Mouse (Mus musculus) embryo, embryonic 11.5 days (tissue): ENCODE measurements around the gene Tenm3.
"Not testable (repeated sequence)": the region's sequence is repeated elsewhere in the genome, so short reads cannot be mapped to it uniquely, and the experiment has no call there.

Source experiments
- DNase-seq: peaks from one replicate; pipeline ENCODE4 v3.0.0-alpha.2; 2012; ENCODE audit warnings: low read depth, low spot score

Tenm3 gene

DNA sequence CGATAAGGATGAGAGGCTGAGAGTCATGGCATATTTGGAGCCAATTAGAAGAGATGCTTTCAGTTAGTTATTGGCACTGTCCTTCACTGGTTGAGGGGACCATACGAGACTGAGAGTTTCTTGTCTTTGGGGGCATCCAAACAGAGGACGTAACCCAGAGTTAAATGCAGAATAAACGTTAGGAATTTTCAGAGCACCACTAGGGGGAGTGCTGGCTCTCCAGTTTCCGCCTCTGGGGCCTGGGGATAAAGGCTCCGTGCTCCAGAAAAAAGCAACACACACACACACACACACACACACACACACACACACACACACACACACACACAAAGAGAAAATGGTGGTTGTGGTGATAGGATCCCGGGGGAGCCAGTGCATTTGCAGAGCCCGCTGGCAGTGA lies 636.8 kb downstream of the Tenm3 start:
- no peak for DNase-seq

DNA sequence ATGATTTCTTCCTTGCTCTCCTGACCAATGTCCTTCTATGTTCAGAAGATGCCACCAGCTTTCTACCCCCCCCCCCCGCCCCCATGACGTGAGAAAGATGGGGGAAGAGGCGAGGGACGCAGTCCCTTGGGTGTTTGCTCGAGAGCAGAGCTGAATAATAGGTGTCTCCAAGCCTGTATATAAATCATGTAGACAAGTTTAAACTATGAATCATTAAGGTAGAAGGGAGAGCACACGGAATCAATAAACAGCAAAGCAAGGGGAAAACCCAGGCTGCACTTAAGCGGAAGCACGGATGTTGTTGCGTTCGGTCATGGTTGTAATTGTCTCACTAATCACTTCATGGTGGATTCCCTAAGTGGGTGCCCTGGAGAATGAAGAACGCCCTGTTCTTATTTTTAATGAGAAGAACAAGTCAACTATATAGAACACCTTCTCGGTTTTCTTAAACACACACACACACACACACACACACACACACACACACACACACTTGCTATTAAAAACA lies 638.9 kb downstream of the Tenm3 start:
- DNase-seq, result no peak

DNA sequence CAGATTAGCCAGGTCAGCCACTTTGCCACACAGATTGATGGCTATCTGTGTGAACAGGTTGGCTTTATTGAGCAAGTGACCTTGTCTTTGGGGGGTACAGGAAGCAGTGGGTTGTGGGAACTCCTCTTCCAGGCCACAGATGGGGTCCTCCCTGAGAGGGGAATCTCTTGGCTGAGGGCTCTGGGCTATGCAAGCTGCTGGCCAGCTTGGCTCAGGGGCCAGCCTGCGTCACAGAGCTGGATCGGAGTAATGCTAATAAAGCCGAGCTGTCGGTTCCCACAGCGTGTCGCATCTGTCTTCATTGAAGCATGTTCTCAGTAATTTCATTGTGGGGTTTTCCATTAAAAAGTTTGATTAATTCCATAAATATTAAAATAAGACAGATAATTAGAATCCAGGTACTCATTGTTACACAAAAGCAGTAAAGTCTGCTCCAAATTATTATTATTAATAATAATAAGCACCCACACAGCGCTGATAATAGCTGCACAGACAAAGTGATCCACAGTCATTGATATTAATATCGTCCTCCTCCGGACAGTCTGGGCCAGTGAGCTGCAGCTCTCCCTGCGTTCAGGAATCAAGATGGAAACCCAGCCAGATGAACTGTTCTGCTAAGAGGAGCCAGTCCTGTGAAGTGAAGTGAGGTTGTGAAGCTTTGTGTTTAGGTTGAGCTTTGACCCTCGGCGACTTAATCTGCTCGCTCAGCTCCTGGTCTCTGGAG lies 639.5 kb downstream of the Tenm3 start:
- no peak for DNase-seq

DNA sequence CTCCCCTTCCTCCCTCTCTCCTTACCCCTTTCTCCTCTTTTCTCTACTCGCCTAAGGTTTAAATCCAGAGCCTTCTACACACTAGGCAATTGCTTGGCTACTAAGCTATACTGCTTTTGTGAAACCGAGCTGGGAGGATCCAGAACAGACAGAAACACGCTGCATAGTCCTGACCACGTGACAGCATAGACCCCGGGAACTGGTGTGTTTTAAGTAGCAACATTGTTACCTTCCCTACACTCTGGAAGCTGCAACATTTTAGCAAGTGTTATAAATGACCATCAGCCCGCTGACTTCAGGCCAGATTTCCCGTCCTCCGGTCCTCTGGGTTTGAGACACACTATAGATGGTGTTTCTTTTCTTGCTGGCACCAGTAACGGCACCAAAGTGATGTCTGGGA lies 640.1 kb downstream of the Tenm3 start:
- DNase-seq, result no peak

DNA sequence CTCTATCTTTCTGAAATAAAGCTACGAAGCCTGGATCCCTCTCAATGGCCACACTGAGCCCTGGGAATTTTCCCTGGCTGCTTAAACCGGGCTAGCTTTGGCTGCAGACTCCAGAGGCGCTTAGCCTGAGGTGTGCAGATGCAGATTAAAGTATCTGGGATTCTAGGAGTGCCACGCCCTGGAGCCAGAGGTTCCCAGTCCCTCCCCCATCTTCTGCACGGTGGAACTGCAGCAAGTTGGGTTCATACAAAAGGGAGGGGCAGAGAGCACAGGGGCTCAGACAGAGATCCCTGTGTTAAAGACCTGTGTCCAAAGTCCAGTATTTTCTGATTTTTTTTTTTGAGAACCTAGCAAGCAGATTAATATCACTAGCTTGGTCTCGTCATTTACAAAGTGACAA lies 640.6 kb downstream of the Tenm3 start:
- no peak for DNase-seq

DNA sequence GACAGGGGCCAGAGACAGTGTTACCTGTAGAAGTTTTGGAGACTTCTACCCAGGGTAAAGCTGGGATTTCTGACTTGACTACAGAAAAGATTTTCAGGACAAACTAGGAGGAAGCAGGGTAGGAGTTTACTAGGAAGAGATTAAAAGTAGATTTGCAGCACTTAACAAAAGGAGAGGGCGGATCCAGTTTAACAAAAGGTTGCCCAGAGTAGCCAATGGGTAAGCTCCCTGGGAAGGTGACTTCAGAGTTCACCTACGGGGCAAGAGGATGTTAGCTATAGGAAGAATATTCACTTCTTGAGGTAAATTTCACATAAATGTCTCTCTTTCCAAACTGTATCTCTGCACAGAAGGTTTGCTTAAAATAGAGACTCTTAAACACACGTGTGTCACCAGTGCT lies 641.1 kb downstream of the Tenm3 start:
- no peak for DNase-seq

DNA sequence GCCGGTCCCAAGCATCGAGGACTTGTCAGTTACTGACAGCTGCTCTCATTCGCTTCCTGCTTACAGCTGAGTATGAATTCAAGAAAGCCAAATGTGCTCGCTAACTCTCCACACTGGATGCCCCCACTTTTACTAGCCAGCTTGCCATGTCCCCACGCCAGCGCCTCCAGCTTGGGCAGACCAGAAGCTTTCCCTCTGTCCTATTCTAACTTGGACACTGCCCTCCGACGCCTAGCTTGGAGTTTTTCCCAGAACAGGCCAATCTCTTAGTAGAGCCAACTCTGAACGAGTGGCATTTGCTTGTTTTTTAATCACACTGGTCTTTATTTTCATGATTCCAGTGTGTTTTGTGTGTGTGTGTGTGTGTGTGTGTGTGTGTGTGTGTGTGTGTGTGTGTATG lies 644.6 kb downstream of the Tenm3 start:
- no peak for DNase-seq

DNA sequence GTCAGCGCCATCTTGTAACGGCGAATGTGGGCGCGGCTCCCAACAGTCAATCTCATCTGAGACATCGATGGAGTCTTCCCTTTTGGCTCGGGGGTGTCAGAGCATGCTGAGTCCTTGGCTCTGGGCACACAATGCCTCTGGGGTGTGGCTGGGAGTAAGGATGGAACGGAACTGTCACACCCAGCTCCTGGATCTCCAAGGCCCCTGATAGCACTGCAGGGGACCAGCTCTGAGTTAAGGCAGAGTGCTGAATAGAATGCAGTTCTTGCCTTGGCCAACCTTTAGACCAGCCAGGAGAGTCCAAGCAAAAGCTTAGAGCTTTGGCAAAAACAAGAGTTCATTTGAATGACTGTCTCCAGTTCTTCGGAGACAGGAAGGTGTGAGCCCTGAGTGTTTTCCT lies 647.8 kb downstream of the Tenm3 start:
- no peak for DNase-seq

DNA sequence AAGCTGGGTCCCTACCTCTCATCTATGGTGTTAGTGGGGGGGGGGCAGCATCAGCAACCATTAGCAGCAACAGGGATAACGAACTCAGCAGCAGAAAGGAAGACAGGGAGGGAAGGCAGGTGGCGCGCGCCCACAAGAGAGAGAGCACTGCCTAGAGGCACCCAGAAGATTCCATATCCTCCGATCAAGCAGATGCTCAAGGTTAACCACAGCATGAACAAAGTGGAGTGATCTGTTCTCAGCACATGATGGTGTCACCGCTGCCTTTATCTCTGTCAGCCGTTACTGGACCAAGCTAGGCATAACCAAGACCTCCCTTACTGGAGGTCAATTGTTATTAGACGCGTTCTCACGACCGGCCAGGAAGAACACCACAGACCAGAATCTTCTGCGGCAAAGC lies 655.2 kb downstream of the Tenm3 start:
- DNase-seq, result no peak

DNA sequence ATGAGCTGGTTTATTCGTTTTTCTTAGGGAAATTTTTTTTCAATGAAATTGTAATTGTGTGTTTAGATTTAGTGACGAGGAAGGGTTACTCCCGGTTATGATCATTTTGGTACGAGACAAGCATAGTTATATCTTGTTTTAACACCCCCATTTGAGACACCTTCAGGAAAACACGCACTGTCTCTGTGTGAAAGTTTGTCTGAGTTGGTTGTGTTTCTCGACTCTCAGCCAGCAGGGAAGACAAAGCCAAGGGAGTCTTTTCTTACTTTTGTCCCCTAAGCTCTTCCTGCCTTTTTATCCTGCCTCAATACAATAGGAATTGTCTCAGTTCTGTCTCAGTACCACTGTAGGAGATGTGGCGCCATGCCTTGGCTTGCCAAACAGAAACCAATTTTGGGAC lies 660.0 kb downstream of the Tenm3 start:
- DNase-seq, result no peak

DNA sequence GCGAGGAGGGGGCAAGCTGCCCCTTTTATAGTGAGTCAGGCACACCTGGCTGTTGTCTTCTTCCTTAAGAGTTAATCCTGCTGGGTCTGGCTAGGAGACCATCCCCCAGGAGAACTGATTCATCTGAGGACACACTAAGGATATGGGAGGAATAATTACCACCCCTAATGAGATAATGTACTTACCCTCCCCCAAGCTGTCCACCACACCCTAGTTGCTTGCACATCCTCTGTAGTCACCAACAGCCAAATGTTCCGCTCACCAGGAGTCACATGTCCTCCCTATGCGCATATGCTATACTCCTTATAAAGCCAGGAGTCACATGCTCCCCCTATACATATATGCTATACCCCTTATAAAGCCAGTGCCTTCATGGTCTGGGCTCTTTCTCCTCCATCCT lies 662.8 kb downstream of the Tenm3 start:
- DNase-seq, result no peak

DNA sequence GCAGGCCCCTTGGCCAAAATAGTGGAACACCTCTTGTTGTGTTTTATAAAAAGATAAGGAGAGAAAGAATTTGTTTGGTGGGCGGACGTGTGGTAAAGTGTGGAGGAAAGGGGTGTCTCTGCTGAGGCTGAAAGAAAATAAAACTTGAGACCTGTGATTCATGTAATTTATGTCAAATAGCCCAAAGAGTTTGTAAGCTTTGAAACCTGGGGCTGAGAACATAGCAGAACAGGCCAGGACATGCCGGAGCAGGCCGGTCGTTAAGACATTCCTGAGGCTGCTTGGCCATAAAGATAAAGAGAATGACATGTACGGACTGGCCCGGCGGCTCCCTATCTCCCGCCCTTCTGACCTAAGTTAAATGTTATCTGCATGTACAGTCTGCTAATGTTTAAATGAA lies 663.6 kb downstream of the Tenm3 start:
- not testable (repeated sequence) for DNase-seq

DNA sequence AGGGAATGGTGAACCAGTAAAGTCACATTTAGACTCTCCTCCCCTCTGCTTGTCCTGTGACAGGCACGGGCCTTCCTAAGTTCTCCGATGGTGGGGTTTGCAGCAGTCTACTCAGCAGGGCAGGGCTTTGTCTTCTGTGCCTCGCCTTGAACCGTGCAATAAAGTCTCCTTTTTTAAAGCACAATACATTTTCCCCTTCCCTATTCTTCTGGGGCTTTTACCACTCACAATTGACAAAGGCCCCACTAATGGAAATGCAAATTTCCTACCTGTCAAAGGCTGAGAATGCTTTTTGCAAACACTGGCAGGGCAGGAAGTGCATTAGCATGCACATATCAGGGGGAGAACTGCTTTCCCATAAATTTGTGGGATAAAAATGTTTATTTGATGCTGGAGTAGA lies 664.8 kb downstream of the Tenm3 start:
- DNase-seq, result no peak

DNA sequence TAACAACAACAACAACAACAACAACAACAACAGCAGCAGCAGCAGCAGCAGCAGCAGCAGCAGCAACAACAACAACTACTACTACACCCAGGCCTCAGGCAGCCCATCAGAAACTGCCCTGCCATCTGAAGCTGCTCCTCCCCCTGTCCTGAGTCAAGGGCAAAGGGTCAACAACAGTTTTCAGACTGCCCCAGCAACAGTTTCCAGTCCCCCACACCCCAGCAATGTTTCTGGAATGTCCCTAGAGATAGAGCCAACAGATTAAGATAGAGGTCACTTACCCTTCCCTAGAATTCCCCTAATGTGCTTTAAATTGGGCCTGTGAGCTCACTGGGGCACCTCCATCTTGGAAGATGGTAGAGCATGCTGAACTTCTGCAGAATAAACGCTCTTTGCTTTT lies 665.9 kb downstream of the Tenm3 start:
- DNase-seq, result no peak
